Mouse (Mus musculus) gastrocnemius, adult 8-10 months (tissue): Measurements from ENCODE around the gene Traf5. TPM values are rescaled to one million over a fixed set of nuclear protein-coding genes. Genes with fewer than 3 reads are reported as not detected.

ENCODE experiments used
- DNase-seq, 2 experiments: peaks; one replicate each; pipeline ENCODE4 v3.0.0; 2022; ENCODE audit warnings: low spot score in 2 of 2
- microRNA-seq: library from miRNA; unstranded; fragments of <30 nt; microRNA quantifications from one replicate; pipeline ENCODE4 v1.2.0, GENCODE M21; 2022
- total RNA-seq, 4 experiments: library from RNA; stranded (reverse); gene quantifications; 2 replicates each; pipeline ENCODE4 v1.2.4; 2022

Traf5 gene
- total RNA-seq, 4 experiments from 2014 or later, result 1.5 to 3.7 (median 2.6) TPM

- DNase-seq, result no peak
Observed at GRCm38 (mm10) chr1:191974509-191975405, 117.6 kb downstream of the Traf5 start.

GRCm38 (mm10) chr1:191969939-191970338 is 122.4 kb downstream of the Traf5 start:
- DNase-seq, result no peak

GRCm38 (mm10) chr1:191964773-191965481 is 127.4 kb downstream of the Traf5 start:
- DNase-seq, result peak; percentile 52 to 57

GRCm38 (mm10) chr1:191963948-191964772 is 128.2 kb downstream of the Traf5 start:
- DNase-seq, result peak; percentile 73 to 75

- no peak for DNase-seq
Observed at GRCm38 (mm10) chr1:191963413-191963812, 128.9 kb downstream of the Traf5 start.

GRCm38 (mm10) chr1:191960946-191961345 is 131.4 kb downstream of the Traf5 start:
- no peak for DNase-seq

GRCm38 (mm10) chr1:191957321-191957720 is 135.0 kb downstream of the Traf5 start:
- no peak for DNase-seq

- DNase-seq, result no peak
Observed at GRCm38 (mm10) chr1:191956871-191957270, 135.5 kb downstream of the Traf5 start.

GRCm38 (mm10) chr1:191956261-191956660 is 136.1 kb downstream of the Traf5 start:
- DNase-seq, result no peak

- no peak for DNase-seq
Observed at GRCm38 (mm10) chr1:191955101-191955500, 137.3 kb downstream of the Traf5 start.

- no peak for DNase-seq
Observed at GRCm38 (mm10) chr1:191952733-191953335, 139.5 kb downstream of the Traf5 start.

- DNase-seq, result no peak
Observed at GRCm38 (mm10) chr1:191950611-191951010, 141.7 kb downstream of the Traf5 start.

- no peak for DNase-seq
Observed at GRCm38 (mm10) chr1:191948600-191948999, 143.8 kb downstream of the Traf5 start.

GRCm38 (mm10) chr1:191947796-191948195 is 144.6 kb downstream of the Traf5 start:
- DNase-seq, result no peak

Small RNA genes within 50 kb of the gene (microRNA-seq; reads per million reads assigned to microRNA genes)
- not detected for gene Mir3473c

Other genes with a start within 250 kb of the Traf5 start
- 1 to 10 TPM; 5.4 to 8.7 (median 7.3) TPM for gene Slc30a1, start 185.8 kb downstream of the Traf5 start, total RNA-seq
- not detected for gene Rd3, start 115.2 kb downstream of the Traf5 start, total RNA-seq
- gene Rcor3, start 45.5 kb upstream of the Traf5 start, total RNA-seq, result 10 to 100 TPM; 26.7 to 34.1 (median 29.1) TPM
- gene Kcnh1, start 98.2 kb upstream of the Traf5 start, total RNA-seq, result under 1 TPM in 3 of 4 experiments, not detected in 1; 0.02 to 0.05 (median 0.03) TPM